Mouse (Mus musculus) frontal cortex, postnatal 25 days (tissue): ENCODE measurements around the gene Triobp.
"Not testable (repeated sequence)": the region's sequence is repeated elsewhere in the genome, so short reads cannot be mapped to it uniquely, and the experiment has no call there.

ENCODE experiments used
- DNase-seq, 2 experiments: peaks; one replicate each; pipeline ENCODE4 v3.0.0; 2022; ENCODE audit warnings: low spot score in 2 of 2

The Triobp gene

GRCm38 (mm10) chr15:79001559-79001958 lies 54.0 kb downstream of the Triobp start:
- no peak for DNase-seq

- DNase-seq, result no peak
Observed at GRCm38 (mm10) chr15:79002036-79002435, 54.5 kb downstream of the Triobp start.

GRCm38 (mm10) chr15:79003079-79003478 lies 55.6 kb downstream of the Triobp start:
- no peak for DNase-seq

GRCm38 (mm10) chr15:79005581-79005980 lies 58.1 kb downstream of the Triobp start:
- DNase-seq, result no peak

- DNase-seq, result no peak
Observed at GRCm38 (mm10) chr15:79006638-79007037, 59.1 kb downstream of the Triobp start.

- DNase-seq, result no peak
Observed at GRCm38 (mm10) chr15:79007059-79007458, 59.5 kb downstream of the Triobp start.

- DNase-seq, result not testable (repeated sequence)
Observed at GRCm38 (mm10) chr15:79007836-79008235, 60.3 kb downstream of the Triobp start.

DNA sequence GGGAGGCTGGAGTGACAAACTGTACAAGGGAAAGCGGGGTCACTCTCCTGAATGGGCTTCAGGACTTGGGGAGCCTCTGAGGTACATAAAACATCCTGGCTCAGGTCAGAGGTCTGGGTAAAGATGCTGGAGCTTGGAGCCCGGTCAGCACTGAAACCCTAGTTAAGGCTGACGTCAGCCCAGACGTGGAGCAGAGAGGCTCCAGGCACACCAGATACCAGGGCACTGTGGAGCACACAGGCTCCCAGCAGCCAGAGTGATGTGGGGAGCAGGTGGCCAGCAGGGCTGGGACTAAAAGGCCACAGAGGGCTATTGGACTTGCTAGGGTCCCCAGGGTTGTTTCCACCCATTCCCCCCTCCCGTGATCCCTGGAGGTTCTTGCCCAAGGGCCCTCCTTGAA lies 62.2 kb downstream of the Triobp start:
- DNase-seq, result no peak

DNA sequence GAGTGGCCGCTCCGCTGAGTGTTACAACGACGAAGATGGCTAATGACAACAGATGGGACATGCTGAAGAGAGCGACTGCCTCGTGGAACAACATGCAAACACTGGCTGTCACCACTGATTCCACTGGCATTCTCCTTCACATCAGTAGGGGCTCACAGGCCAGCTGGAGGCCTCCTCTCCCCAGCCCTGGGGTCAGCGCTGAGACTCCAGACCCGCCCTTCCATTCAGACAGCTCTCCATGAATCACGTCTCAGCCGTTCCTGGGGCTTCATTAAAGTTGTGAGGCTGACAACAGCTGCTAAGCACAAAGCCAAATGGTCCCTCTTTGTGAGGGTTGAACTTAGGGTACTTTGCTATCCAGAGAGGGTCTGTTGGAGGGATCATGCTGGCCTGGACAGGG lies 64.0 kb downstream of the Triobp start:
- DNase-seq, result no peak

DNA sequence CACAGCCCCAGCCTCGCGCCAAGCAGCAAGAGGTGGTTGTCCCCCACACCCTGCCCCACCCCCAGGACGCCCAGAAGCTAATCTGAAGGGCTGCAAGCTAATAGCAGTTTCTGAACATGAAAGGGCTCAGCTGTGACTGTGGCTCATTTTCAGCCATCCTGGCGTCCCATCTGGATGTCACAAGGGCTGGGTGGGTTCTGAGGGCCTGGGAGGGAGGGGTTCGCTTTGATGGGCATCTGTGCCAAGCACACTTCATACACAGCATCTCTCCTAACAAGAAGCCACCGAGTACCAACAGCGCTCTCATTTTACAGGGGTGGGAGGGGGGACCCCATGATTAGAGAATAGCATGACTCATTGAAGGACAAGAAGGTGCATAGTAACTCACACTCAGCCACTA lies 65.9 kb downstream of the Triobp start:
- no peak for DNase-seq

DNA sequence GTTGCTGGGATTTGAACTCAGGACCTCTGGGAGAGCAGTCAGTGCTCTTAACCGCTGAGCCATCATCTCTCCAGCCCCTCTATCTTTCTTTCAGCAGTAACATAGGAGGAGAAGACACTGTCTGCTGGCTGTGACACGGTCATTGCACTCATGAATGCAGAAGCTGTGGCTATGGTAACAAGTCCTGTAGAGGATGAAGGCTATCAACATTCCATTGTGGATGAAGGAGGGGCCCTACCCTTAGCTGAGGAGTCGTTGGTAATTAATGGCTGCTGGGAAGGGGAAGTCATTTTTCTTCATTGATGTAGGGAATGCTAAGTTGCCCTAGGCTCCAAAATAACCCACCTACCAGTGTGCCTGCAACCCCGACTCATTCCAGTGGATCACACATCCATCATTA lies 70.7 kb downstream of the Triobp start:
- no peak for DNase-seq

DNA sequence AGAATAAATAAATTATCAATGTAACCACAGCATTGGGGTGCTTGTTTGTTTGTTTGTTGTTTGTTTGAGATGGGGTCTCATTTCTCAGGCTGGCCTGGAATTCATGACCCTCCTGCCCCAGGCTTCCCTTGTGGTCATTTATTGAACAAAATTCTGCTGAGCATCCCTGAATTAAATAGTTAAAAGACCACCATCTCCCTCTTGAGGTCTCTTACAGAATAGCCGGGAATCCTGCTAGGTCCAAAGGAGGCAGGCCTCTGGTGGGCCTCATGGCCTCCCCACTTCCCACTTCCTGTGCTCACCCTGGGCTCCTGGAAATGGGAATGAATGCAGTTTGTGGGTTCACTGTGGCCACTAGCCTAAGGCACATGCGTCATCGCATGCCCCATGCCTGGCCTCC lies 71.4 kb downstream of the Triobp start:
- DNase-seq, result no peak

- no peak for DNase-seq
Observed at GRCm38 (mm10) chr15:79022671-79023230, 75.2 kb downstream of the Triobp start.

DNA sequence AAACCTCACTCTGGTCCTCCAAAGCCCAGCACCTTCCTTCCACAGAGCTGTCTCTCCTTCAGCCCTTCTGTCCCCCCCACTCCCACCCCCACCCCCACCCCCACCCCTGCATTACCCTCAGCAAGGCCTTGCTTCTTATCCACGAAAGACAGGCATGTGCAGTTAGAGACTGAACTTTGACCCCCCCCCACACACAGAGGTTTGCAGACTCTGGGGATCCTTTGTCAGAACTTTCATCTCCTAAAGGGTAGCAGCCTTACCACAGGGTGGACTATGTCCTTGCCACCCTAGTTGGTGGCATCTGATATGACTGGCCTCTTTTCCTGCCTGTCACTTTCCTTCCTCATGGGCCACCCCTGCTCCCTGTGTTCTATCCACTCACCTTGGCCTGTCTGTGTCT lies 75.8 kb downstream of the Triobp start:
- DNase-seq, result no peak

DNA sequence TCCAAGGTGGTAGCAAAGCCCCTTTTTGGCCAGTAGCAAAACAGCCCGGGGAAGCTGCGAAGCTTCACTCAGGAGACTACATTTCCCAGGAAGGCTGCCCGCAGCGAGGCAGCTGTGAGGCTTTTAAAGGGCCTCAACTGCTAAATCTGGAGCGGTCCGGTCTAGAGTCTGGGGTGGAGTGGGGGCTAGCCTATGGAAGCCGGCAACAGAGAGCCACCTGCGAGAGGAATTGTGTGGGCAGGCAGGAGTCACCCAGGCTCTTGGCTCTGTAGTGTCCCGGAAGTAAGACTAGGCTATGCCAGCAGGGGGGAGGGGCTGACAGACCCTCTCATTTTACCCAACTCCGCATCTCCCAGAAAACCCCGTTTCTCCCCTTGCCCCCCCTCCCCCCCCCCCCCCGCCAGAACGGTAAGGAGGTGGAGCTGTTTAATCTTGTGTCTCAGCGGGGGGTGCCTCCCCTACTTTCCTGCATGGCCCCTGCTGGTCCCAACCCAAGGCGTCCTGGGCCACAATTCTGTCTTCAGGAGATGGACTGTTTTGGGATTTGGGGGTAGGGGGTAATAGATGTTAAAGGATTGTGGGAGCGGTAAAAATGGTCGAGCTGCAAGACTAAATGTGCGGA lies 78.3 kb downstream of the Triobp start:
- no peak for DNase-seq

- no peak for DNase-seq
Observed at GRCm38 (mm10) chr15:79026511-79027290, 79.2 kb downstream of the Triobp start.

DNA sequence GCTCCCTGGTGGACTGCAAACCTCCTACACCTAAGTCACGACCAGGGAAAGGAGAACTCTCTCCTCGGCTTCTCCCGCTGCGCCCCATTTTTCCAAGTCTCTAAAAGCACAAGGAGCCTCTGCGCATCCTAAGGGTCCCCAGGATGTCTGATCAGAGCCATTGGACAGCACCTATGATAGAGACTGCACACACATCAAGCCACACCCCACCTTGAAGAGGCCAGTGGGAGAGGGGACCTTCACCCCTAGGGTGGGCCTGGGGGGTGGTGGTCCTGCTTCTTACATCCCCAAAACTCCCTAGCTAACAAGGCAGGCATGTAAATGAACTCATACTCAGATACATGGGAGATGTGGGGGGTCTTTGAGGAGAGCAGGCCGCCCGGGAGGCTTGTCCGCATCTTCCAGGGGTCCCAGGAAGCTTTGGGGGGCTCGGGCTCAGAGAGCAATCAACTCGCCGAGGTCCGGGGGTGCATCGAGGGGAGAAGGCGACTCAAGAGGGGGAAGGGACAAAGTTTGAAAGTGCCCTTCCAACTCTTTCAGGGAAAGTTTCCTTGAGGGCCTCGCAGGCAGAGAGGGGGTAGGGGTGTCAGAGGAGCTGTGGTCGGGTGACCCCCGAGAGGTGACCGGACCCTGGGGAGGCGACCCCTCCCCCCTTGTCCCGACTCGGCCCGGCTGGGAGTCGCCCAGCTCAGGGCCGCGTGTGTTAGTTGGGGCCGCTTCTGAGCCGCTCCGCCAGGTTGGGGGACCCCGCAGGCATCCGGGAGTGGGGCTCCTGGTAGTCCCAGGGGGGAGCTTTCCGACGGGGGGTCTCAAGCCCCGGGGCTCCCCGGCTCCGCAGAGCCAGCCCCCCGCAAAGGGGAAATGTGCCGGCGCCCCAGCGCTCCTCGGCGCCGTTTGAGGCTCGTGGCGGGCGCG lies 80.0 kb downstream of the Triobp start:
- DNase-seq, result no peak

DNA sequence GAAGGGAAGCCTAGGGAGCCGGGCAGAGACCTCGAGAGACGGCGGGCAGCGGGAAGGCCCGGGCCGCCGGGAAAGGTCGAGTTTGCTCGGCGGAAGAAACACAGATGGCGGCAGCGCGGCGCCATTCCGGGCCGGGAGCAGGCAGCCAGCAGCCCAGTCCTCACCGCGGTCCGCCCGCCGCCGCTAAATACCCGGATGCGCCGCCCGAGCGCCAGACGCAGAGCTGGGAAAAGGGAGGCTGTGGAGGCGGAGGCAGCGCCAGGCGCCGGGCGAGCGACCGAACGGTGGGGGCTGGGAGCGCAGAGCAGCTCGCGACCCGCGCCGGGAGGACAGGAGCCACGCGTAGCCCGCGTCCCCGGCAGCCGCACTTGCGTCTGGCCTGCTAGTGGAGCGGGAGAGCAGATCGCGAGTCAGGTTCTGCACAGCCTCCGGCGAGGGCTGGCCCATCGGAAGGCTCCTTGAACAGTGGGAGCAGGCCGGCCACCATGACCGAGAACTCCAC lies 80.8 kb downstream of the Triobp start, which contains the start of gene H1f0:
TSS of gene H1f0 (plus strand) at position 214 of the 502 bp plus-strand sequence.
- peak; percentile 84 to 91 for DNase-seq

- no peak for DNase-seq
Observed at GRCm38 (mm10) chr15:79028823-79029484, 81.4 kb downstream of the Triobp start.

GRCm38 (mm10) chr15:79029519-79030241 lies 82.2 kb downstream of the Triobp start:
- no peak for DNase-seq
